Mouse (Mus musculus) thymus, postnatal 25 days (tissue): ENCODE measurements around the gene Zfp689.
"Not testable (repeated sequence)": the region's sequence is repeated elsewhere in the genome, so short reads cannot be mapped to it uniquely, and the experiment has no call there.

Source experiments
- DNase-seq: peaks from one replicate; pipeline ENCODE4 v3.0.0; 2022

The Zfp689 gene

GRCm38 (mm10) chr7:127448521-127449300, at the start of gene Zfp689:
Zfp689 (minus strand) TSS chr7:127449158.
- peak; percentile 94 for DNase-seq

DNA sequence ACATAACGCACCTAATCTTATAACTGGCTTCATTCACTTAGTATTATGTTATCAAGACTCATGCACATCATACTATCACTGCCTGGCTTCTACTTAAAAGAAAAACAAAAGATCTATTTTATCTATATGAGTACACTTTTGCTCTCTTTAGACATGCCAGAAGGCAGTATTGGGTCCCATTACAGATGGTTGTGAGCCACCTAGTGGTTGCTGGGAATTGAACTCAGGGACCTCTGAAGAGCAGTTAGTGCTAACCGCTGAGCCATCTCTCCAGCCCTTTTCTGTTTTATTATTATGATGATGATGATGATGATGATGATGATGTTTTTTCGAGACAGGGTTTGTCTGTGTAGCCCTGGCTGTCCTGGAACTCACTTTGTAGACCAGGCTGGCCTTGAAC, 49.4 kb upstream of the Zfp689 start:
- peak; percentile 73 for DNase-seq

DNA sequence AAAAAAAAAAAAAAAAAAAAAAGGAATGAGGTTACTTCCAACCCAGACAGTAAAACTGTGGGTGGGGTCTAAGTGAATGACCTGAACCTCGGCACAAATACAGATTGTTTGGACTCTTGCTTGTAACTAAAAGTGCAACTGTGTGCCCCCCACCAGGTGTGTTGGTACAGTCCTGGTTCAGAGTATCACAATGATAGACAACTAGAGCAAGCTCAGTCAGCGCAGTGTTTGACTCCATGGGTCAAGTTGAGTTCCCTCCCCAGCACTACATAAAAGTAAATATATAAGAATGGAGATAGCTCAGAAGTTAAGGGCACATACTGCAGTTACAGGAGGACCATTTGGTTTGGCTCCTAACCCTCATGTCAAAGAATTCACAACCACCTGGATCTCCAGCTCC, 48.4 kb upstream of the Zfp689 start:
- DNase-seq, result no peak

DNA sequence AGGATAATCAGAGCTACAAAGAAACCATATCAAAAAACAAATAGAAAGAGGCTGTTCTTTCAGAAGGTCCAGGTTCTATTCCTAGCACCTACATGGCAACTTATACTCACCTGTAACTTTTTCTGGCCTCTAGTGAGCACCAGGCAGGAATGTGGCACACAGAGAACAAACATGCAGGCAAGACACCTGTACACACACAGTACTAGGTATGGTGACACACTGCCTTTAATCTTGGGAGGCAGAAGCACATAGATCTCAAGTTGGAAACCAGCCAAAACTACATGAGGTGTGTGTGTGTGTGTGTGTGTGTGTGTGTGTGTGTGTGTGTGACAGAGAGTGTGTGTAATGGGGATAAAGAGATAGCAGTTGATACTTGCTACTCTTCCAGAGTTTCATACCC, 45.7 kb upstream of the Zfp689 start:
- DNase-seq, result no peak

- DNase-seq, result no peak
Observed at GRCm38 (mm10) chr7:127491846-127492245, 42.9 kb upstream of the Zfp689 start.

- no peak for DNase-seq
Observed at GRCm38 (mm10) chr7:127489982-127490381, 41.0 kb upstream of the Zfp689 start.

DNA sequence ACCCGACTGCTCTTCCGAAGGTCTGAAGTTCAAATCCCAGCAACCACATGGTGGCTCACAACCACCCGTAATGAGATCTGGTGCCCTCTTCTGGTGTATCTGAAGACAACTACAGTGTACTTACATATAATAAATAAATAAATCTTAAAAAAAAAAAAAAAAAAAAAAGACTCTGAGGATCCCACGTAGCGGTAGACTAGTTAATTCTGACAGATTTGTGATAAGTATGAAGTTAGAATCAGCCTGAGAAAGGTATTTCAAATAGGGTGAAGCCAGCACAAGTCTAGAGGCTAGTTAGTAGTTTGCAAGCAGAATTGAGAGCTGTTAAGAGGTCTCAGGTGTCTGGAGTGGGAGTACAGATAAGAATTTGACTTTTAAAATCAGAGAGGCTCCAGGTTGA, 39.4 kb upstream of the Zfp689 start:
- not testable (repeated sequence) for DNase-seq

- no peak for DNase-seq
Observed at GRCm38 (mm10) chr7:127485416-127485815, 36.5 kb upstream of the Zfp689 start.

- DNase-seq, result peak; percentile 81
Observed at GRCm38 (mm10) chr7:127480321-127480720, 31.4 kb upstream of the Zfp689 start.

DNA sequence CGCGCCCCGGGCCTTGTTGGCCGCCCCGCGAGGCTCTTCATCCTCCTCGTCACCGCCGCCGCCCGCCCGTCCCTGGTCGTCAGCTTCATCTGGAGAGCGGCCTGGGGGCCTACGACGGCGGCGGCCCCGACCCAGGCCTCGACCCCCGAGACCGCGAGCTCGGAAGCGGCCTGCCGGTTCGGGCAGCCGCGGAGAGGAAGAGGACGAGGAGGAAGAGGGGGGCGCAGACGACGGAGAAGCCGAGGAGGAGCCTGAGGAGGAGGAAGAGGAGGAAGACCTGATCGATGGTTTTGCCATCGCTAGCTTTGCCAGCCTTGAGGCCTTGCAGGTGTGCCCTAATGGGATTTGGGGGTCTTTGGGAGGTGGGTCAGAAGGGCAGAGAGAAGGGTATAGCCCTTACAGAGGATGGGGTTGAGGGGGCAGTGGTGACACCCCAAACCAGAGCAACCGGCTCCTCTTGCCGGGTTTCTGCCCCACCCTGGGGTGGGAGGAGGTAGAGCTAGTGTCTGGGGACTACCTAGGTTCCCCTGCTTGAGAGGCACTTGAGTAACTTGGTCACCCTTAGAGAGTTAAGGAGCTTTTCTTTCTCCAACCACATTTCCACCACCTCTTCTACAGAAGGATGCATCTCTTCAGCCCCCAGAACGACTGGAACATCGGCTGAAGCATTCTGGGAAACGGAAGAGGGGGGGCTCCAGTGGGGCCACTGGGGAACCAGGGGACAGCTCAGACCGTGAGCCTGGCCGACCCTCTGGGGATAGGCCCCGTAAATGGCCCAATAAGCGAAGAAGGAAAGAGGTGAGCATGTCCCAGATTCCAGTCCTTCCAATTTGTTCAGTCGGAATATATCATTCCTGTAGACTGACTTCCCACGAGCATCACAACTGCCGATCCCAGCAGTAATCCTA, 30.6 kb upstream of the Zfp689 start:
- DNase-seq, result peak; percentile 58

GRCm38 (mm10) chr7:127478635-127479317, 29.8 kb upstream of the Zfp689 start, which contains the start of gene Fbrs:
Fbrs (plus strand) TSS chr7:127479199.
- no peak for DNase-seq

DNA sequence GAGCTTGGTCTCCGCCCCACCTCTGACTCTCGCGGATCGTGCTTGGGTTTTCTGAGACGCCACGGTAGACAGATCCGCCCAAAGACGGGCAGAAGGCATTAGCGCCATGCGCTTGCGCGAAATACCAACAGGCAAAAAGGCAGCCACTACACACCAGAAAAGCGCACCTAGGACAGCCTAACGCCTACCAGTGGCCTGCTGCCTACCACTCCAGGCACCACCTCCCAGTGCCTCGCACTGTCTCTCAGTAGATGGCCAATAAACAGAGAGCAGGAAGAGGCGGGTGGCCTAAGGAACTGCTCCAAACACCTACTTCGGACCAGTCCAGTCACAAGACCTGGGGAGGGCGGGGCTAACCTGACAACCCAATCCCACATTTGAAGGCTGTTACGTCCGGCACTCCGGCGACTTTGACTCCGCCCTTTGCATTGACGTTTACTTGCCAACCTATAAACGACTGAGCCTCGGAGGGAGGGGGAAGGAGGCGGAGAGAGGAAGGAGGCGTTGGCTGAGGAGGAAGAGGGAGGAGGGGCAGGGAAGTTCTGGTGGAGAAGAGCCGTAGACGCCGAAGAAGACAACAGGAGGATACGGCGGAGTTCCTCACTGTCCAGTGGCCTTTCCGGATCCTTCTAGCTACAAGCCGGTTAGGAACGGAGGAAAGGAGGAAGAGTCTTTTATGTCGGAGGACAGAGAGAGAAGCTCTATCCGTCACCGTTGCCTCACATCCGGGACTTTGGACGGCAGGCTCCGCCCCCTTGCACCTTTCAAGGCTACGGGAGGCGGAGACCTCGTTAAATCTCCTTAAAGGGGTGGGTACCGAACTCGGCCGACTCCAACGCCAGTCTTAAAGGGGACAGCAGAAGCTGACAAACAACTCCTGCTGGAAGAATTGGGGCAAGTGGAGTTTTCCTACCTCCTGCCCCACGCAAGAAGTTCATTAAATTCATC, 29.0 kb upstream of the Zfp689 start:
- peak; percentile 99 for DNase-seq

DNA sequence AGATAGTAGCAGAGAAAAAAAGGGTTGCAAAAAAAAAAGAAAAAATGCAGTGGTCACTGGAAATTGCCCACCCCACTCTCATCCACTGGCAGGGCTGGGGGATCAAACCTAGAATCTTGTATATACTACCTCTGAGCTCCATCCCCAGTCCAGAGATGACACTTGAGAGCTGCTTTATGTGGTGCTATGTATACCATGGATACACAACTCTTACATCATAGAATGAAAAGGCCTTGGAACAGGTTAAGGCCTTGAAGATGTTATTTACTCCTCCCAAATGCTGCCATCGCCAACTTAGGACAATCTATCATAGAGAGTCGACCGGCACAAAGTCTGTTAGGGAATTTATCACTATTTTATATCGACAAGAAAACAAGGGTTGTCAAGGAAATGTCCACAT, 27.9 kb upstream of the Zfp689 start:
- no peak for DNase-seq

DNA sequence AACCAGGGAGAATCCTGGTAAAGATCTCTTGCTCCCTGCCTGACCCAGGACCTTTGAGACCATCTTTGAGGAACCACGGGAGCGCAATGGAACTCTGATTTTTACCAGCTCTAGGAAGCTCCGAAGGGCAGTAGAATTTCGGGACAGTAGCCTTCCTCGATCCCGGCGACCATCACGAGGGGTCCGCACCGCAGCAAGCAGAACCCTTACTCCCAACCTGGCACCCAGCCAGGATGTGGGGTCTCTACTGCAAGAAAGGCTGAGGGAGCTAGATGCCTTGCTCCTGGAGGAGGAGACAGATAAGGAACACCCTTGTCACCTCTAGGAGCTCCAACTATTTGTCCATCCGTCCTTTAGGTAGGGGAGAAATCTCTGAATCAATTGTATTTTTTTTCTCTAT, 27.4 kb upstream of the Zfp689 start:
- DNase-seq, result no peak

DNA sequence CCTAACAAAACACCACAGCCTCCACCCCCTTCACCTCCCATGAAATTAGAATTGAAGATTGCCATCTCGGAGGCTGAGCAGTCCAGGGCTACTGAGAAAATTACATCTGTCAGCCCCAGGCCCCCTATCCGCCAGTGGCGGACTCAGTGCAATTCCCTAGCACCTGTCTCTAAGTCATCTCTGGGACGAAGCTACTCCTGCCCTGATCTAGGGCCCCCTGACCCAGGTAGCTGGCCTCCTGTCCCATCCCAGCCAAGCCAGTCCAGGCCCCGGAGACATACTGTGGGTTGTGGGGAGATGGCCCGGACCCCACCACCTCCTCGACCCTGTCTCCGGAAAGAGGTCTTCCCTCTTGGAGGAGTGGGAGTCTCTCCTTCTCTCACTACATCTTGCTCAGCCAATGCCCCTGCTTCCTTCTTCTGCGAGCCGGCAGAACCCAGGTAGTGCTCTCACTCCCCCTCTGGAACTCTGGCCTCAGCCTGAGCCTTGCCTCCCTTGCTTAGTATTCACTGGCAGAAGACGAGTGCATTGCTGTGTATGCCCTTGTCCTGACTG, 26.3 kb upstream of the Zfp689 start:
- DNase-seq, result no peak

- DNase-seq, result no peak
Observed at GRCm38 (mm10) chr7:127474378-127475070, 25.6 kb upstream of the Zfp689 start.

GRCm38 (mm10) chr7:127473705-127474104, 24.7 kb upstream of the Zfp689 start:
- DNase-seq, result peak; percentile 59

DNA sequence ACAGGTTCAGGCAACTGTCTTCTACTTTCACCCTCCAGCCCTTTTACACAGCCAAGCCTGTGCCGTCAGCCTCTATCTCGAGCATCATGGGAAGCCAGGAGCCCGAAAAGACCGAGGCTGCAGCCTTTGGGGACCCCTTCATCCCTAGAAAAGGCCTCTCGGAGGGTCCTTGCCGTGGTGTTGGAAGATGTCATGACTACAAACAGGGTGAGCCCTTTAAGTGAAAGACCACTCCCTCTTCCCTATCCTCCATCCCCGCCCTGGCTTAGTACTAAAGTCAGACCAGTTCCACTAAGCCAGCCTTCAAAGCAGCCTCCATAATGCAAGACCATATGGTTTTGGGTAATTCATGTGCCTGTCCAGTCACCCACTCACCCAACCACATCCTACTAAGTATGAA, 23.1 kb upstream of the Zfp689 start:
- DNase-seq, result no peak

DNA sequence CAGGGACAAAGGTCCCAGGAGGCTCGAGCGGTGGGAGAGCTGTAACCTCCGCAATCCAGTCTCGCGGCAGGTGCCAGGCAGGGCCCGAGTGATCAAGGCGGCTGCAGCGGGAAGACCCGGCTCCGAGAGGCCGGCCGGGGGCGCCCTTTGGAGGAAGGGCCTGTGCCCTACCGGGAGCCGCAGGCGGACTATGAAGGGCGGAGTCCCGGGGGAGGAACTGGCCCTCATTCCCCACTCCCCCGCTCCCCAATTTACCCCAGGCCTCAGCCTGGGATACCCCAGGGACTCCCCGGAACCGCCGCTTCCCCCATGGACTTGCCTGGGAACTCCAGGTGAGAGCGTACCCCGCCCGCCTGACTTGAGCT, 22.7 kb upstream of the Zfp689 start:
- peak; percentile 60 for DNase-seq

- DNase-seq, result peak; percentile 88
Observed at GRCm38 (mm10) chr7:127470743-127471645, 22.0 kb upstream of the Zfp689 start.
